Mouse (Mus musculus): ENCODE results near the gene Nup107.
"Not testable (repeated sequence)": the region's sequence is repeated elsewhere in the genome, so short reads cannot be mapped to it uniquely, and the experiment has no call there.

The Nup107 gene

GRCm38 (mm10) chr10:117750529-117751281, 41.8 kb downstream of the Nup107 start:
- no peak for DNase-seq (ENCODE audit: low spot score)

- DNase-seq (ENCODE audit: low spot score), result no peak
Measured at GRCm38 (mm10) chr10:117749787-117750343, 42.6 kb downstream of the Nup107 start.

GRCm38 (mm10) chr10:117749050-117749686, 43.3 kb downstream of the Nup107 start:
- DNase-seq (ENCODE audit: low spot score), result no peak

- no peak for DNase-seq (ENCODE audit: low spot score)
Measured at GRCm38 (mm10) chr10:117748276-117749049, 44.0 kb downstream of the Nup107 start.

- no peak for DNase-seq (ENCODE audit: low spot score)
Measured at GRCm38 (mm10) chr10:117747711-117748110, 44.8 kb downstream of the Nup107 start.

- DNase-seq (ENCODE audit: low spot score), result peak; percentile 93
Measured at GRCm38 (mm10) chr10:117746297-117746883, 46.1 kb downstream of the Nup107 start, which contains the start of gene Slc35e3. TSS of gene Slc35e3 (minus strand) at chr10:117746365.

GRCm38 (mm10) chr10:117745570-117746296, 46.8 kb downstream of the Nup107 start:
- DNase-seq (ENCODE audit: low spot score), result not testable (repeated sequence)

- no peak for DNase-seq (ENCODE audit: low spot score)
Measured at GRCm38 (mm10) chr10:117743917-117744316, 48.6 kb downstream of the Nup107 start.

GRCm38 (mm10) chr10:117743182-117743581, 49.3 kb downstream of the Nup107 start:
- no peak for DNase-seq (ENCODE audit: low spot score)

GRCm38 (mm10) chr10:117742618-117743017, 49.9 kb downstream of the Nup107 start:
- DNase-seq (ENCODE audit: low spot score), result no peak

- DNase-seq (ENCODE audit: low spot score), result no peak
Measured at GRCm38 (mm10) chr10:117741698-117742475, 50.6 kb downstream of the Nup107 start.

- no peak for DNase-seq (ENCODE audit: low spot score)
Measured at GRCm38 (mm10) chr10:117740921-117741320, 51.6 kb downstream of the Nup107 start.

GRCm38 (mm10) chr10:117740171-117740570, 52.3 kb downstream of the Nup107 start:
- no peak for DNase-seq (ENCODE audit: low spot score)

GRCm38 (mm10) chr10:117739648-117739948, 52.9 kb downstream of the Nup107 start:
- DNase-seq (ENCODE audit: low spot score), result no peak

- DNase-seq (ENCODE audit: low spot score), result no peak
Measured at GRCm38 (mm10) chr10:117738928-117739647, 53.4 kb downstream of the Nup107 start.

- no peak for DNase-seq (ENCODE audit: low spot score)
Measured at GRCm38 (mm10) chr10:117738140-117738921, 54.2 kb downstream of the Nup107 start.

- not testable (repeated sequence) for DNase-seq (ENCODE audit: low spot score)
Measured at GRCm38 (mm10) chr10:117737498-117737897, 55.0 kb downstream of the Nup107 start.

- no peak for DNase-seq (ENCODE audit: low spot score)
Measured at GRCm38 (mm10) chr10:117737075-117737474, 55.4 kb downstream of the Nup107 start.

GRCm38 (mm10) chr10:117736573-117736972, 55.9 kb downstream of the Nup107 start:
- no peak for DNase-seq (ENCODE audit: low spot score)
